Mouse (Mus musculus) CH12.LX (cell line): Measurements from ENCODE around the gene Srsf6. TPM values are rescaled to one million over a fixed set of nuclear protein-coding genes. Genes with fewer than 3 reads are reported as not detected.
A peak's percentile ranks its signal among the peaks of the same experiment; 100 is the strongest.

Experiments
- DNase-seq: peaks from one replicate; pipeline ENCODE4 v3.0.0-alpha.2; 2013; ENCODE audit errors: extremely low read depth
- H3K27ac ChIP-seq: 2 replicates; pipeline ENCODE4 v1.5.1; 2012; ENCODE audit warnings: low read depth, mild to moderate bottlenecking, control low read depth, moderate library complexity; ENCODE audit not compliant: insufficient read depth
- H3K27me3 ChIP-seq: replicated peaks from 2 replicates; pipeline ENCODE3; 2012; ENCODE audit warnings: inconsistent platforms
- H3K36me3 ChIP-seq, 2 experiments: replicated peaks in 1 of 2; 2 replicates each; pipeline versions ENCODE3 to v1.6.1; 2012; ENCODE audit warnings: inconsistent platforms in 1 of 2, low read length in 1 of 2, mild to moderate bottlenecking in 1 of 2, mixed read lengths in 1 of 2, moderate library complexity in 1 of 2; ENCODE audit not compliant: control insufficient read depth in 1 of 2, insufficient read depth in 1 of 2
- H3K4me1 ChIP-seq, 2 experiments: 2 replicates each; pipeline ENCODE4 v1.6.1; 2012; ENCODE audit warnings: inconsistent platforms in 1 of 2, moderate library complexity in 1 of 2; ENCODE audit not compliant: insufficient read depth in 2 of 2, control insufficient read depth in 1 of 2
- H3K4me2 ChIP-seq: 2 replicates; pipeline ENCODE4 v1.6.1; 2012; ENCODE audit warnings: low read depth, mild to moderate bottlenecking, control low read depth; ENCODE audit not compliant: poor library complexity, insufficient read depth, severe bottlenecking
- H3K4me3 ChIP-seq, 3 experiments: fragments of 150-350 bp in 1 of 3; sonication (generic) in 1 of 3; replicated peaks in 1 of 3; 2 replicates each; pipeline versions ENCODE3 to v1.5.1; 2011 to 2012; ENCODE audit warnings: low read depth in 2 of 3, low read length in 2 of 3, mild to moderate bottlenecking in 2 of 3, moderate library complexity in 2 of 3, control low read depth in 1 of 3, improper control_type of control experiment in 1 of 3, inconsistent platforms in 1 of 3, mixed read lengths in 1 of 3; ENCODE audit not compliant: poor library complexity in 1 of 3
- H3K79me2 ChIP-seq: replicated peaks from 2 replicates; pipeline ENCODE4 v1.6.1; 2012; ENCODE audit warnings: mild to moderate bottlenecking, moderate library complexity; ENCODE audit not compliant: control insufficient read depth, poor library complexity, insufficient read depth, severe bottlenecking; ENCODE audit errors: extremely low read depth
- H3K9ac ChIP-seq: 2 replicates; pipeline ENCODE4 v1.6.1; 2012; ENCODE audit warnings: low read depth, mild to moderate bottlenecking, control low read depth, moderate library complexity; ENCODE audit not compliant: insufficient read depth
- H3K9me3 ChIP-seq: replicated peaks from 2 replicates; pipeline ENCODE3; 2012; ENCODE audit warnings: low read length, inconsistent platforms, mixed read lengths
- BHLHE40 ChIP-seq: IDR thresholded peaks from 2 replicates; pipeline ENCODE4 v1.6.1; 2011; ENCODE audit warnings: mild to moderate bottlenecking, low read depth, low read length, improper control_type of control experiment
- CHD1 ChIP-seq: IDR thresholded peaks from 2 replicates; pipeline ENCODE4 v1.6.1; 2012; ENCODE audit warnings: low read depth, low read length, improper control_type of control experiment, inconsistent platforms
- CHD2 ChIP-seq: IDR thresholded peaks from 2 replicates; pipeline ENCODE4 v1.6.1; 2011; ENCODE audit warnings: low read length, improper control_type of control experiment
- CTCF ChIP-seq, 2 experiments: IDR thresholded peaks in 1 of 2; conservative IDR thresholded peaks in 1 of 2; 2 replicates each; pipeline ENCODE4 v1.5.1; 2011 to 2012; ENCODE audit warnings: low read depth in 2 of 2, low read length in 2 of 2, improper control_type of control experiment in 1 of 2, inconsistent platforms in 1 of 2, mild to moderate bottlenecking in 1 of 2, moderate library complexity in 1 of 2
- E2F4 ChIP-seq: IDR thresholded peaks from 2 replicates; pipeline ENCODE4 v1.6.1; 2011; ENCODE audit warnings: low read depth, low read length, improper control_type of control experiment; ENCODE audit not compliant: insufficient replicate concordance
- ELF1 ChIP-seq: IDR thresholded peaks from 2 replicates; pipeline ENCODE4 v1.6.1; 2014; ENCODE audit warnings: low read depth, mild to moderate bottlenecking, inconsistent platforms, low read length, improper control_type of control experiment
- EP300 ChIP-seq: IDR thresholded peaks from 2 replicates; pipeline ENCODE4 v1.6.1; 2011; ENCODE audit warnings: low read length, improper control_type of control experiment
- GABPA ChIP-seq: IDR thresholded peaks from 2 replicates; pipeline ENCODE4 v1.6.1; 2012; ENCODE audit warnings: low read depth, low read length, improper control_type of control experiment, inconsistent platforms; ENCODE audit not compliant: insufficient replicate concordance
- JUN ChIP-seq: IDR thresholded peaks from 2 replicates; pipeline ENCODE4 v1.6.1; 2011; ENCODE audit warnings: low read depth, mild to moderate bottlenecking, low read length, improper control_type of control experiment, moderate library complexity; ENCODE audit not compliant: insufficient read depth
- JUND ChIP-seq: conservative IDR thresholded peaks from 2 replicates; pipeline ENCODE4 v1.6.1; 2011; ENCODE audit warnings: low read depth, low read length, improper control_type of control experiment
- MAFK ChIP-seq: IDR thresholded peaks from 2 replicates; pipeline ENCODE4 v1.6.1; 2011; ENCODE audit warnings: low read length, improper control_type of control experiment; ENCODE audit not compliant: insufficient replicate concordance
- MAX ChIP-seq: IDR thresholded peaks from 2 replicates; pipeline ENCODE4 v1.6.1; 2011; ENCODE audit warnings: low read length, improper control_type of control experiment
- NELFE ChIP-seq: IDR thresholded peaks from 2 replicates; pipeline ENCODE4 v1.6.1; 2011; ENCODE audit warnings: low read depth, low read length, improper control_type of control experiment
- NRF1 ChIP-seq: IDR thresholded peaks from 2 replicates; pipeline ENCODE4 v1.6.1; 2014; ENCODE audit warnings: low read depth, mild to moderate bottlenecking, inconsistent platforms, low read length, improper control_type of control experiment, moderate library complexity
- SMC3 ChIP-seq: IDR thresholded peaks from 2 replicates; pipeline ENCODE4 v1.6.1; 2011; ENCODE audit warnings: low read depth, low read length, improper control_type of control experiment
- TBP ChIP-seq: conservative IDR thresholded peaks from 2 replicates; pipeline ENCODE4 v1.6.1; 2011; ENCODE audit warnings: low read depth, low read length, improper control_type of control experiment
- UBTF ChIP-seq: IDR thresholded peaks from 2 replicates; pipeline ENCODE4 v1.6.1; 2012; ENCODE audit warnings: low read depth, mild to moderate bottlenecking, inconsistent platforms, low read length, improper control_type of control experiment, moderate library complexity
- ZKSCAN1 ChIP-seq: IDR thresholded peaks from 2 replicates; pipeline ENCODE4 v1.6.1; 2012; ENCODE audit warnings: low read depth, inconsistent platforms, low read length, improper control_type of control experiment, borderline replicate concordance
- ZMIZ1 ChIP-seq: IDR thresholded peaks from 2 replicates; pipeline ENCODE4 v1.6.1; 2012; ENCODE audit warnings: low read depth, mild to moderate bottlenecking, inconsistent platforms, low read length, improper control_type of control experiment
- dilution Hi-C: fragments of 300-500 bp; cut with MboI; formaldehyde crosslinking; loops from 2 replicates; pipeline ENCODE4 v1.14.3; 2020; ENCODE audit warnings: low sequenced_read_pairs; ENCODE audit not compliant: extremely low pct_unique_long_range_greater_than_20kb, extremely low pct_ligation_motif_present
- in situ Hi-C: fragments of 300-500 bp; cut with MboI; formaldehyde crosslinking; loops from 3 replicates; pipeline ENCODE4 v1.14.3; 2019; ENCODE audit warnings: low sequenced_read_pairs, low pct_ligation_motif_present, low pct_unique_long_range_greater_than_20kb, mixed read lengths
- polyA plus RNA-seq: library from polyadenylated mRNA; unstranded; fragments of >175 nt; gene quantifications from 2 replicates; pipeline ENCODE4 v1.2.1, GENCODE M21; 2012; ENCODE audit warnings: low read depth; ENCODE audit not compliant: insufficient read length
- total RNA-seq, 2 experiments: library from RNA; depleted of rRNA; stranded (reverse); fragments of 300-350 nt in 1 of 2; fragments of >200 nt in 1 of 2; gene quantifications; 2 replicates each; pipeline ENCODE4 v1.2.3; 2012 to 2014

The Srsf6 gene
- total and polyA plus RNA-seq, 3 experiments: 96.3 to 227 (median 204) TPM

GRCm38 (mm10) chr2:162943148-162943846 lies 12.0 kb downstream of the Srsf6 start, which contains the start of gene L3mbtl1:
L3mbtl1 (plus strand) TSS chr2:162943472.
- H3K27ac ChIP-seq: no peak within 1 kb of the TSS
- H3K9me3 ChIP-seq: no peaks in the 10 kb centered on the region
- peaks cover 17 to 32% of the 10 kb centered on the region in 2 experiments for H3K36me3 ChIP-seq
- peak; percentile 77 for TF ChIP-seq NRF1
- no peak for TF ChIP-seq E2F4
- H3K4me2 ChIP-seq: peak within 1 kb of the TSS; percentile 47
- H3K27me3 ChIP-seq: no peaks in the 10 kb centered on the region
- no peak for DNase-seq
- dilution Hi-C loops: no loop called here
- H3K79me2 ChIP-seq: no peaks in the 10 kb centered on the region
- peaks cover 2 to 24% of the 10 kb centered on the region in 2 experiments; a peak in 2 of 4 replicates for H3K4me1 ChIP-seq
- peak within 1 kb of the TSS in 1 of 3 experiments; percentile 7 for H3K4me3 ChIP-seq
- in situ Hi-C loops: no loop called here
- no peak within 1 kb of the TSS for H3K9ac ChIP-seq

DNA sequence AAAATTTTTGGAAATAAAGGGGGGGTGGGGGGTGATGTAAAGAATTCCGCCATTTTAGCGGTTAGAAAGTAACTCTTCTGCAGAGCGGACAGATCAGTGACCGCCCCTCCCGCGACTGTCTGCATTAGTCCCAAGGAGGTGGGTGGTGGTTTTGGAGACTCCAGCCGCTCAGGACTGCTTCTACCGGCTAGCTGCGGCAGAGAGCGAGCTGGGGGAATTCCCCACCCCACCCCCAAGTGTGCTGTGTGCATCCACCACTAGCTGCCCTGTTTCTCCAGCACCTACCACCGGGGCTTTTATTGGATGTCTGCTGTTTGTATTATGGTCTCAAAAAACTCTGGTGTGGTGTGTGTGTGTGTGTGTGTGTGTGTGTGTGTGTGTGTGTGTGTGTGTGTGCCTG lies 12.6 kb downstream of the Srsf6 start:
- TF ChIP-seq CHD2: 0 out of 2 replicates have a peak, but pooled peaks have one; percentile 32
- peak; percentile 21; the same call in 1 of the 2 replicates for TF ChIP-seq EP300
- no peak for TF ChIP-seq MAX
- TF ChIP-seq BHLHE40: peak; percentile 56; the same call in 1 of the 2 replicates
- H3K4me2 ChIP-seq: peak overlapping the region; percentile 47
- no peaks in the 10 kb centered on the region for H3K27me3 ChIP-seq
- DNase-seq: peak; percentile 66
- dilution Hi-C loops: no loop called here
- in situ Hi-C loops: no loop called here
- peaks cover 2 to 24% of the 10 kb centered on the region in 2 experiments; a peak in 2 of 4 replicates for H3K4me1 ChIP-seq
- no peak overlapping the region for H3K4me3 ChIP-seq
- H3K9me3 ChIP-seq: no peaks in the 10 kb centered on the region
- H3K36me3 ChIP-seq: peaks cover 11 to 25% of the 10 kb centered on the region in 2 experiments
- H3K9ac ChIP-seq: no peak overlapping the region
- no peak overlapping the region for H3K27ac ChIP-seq
- H3K79me2 ChIP-seq: no peaks in the 10 kb centered on the region

- H3K79me2 ChIP-seq: no peaks in the 10 kb centered on the region
- H3K27me3 ChIP-seq: no peaks in the 10 kb centered on the region
- H3K4me1 ChIP-seq: peaks cover 2 to 15% of the 10 kb centered on the region in 2 experiments; a peak in 2 of 4 replicates
- no peaks in the 10 kb centered on the region for H3K36me3 ChIP-seq
- no peak overlapping the region for H3K4me3 ChIP-seq
- DNase-seq: no peak
- no peaks in the 10 kb centered on the region for H3K9me3 ChIP-seq
- TF ChIP-seq JUND (no peak), JUN (no peak), EP300 (no peak), ZKSCAN1 (no peak), TBP (no peak), GABPA (no peak), MAX (no peak), CHD1 (no peak), UBTF (no peak), CTCF (conservative IDR thresholded peaks at IDR 0.05 in 1 of 2, IDR thresholded peaks at IDR 0.05 in 1 of 2; ENCODE audit: low read depth in 2 of 2, low read length in 2 of 2) (no peak), SMC3 (no peak), NELFE (no peak), ZMIZ1 (no peak), CHD2 (no peak), MAFK (no peak), ELF1 (no peak)
- dilution Hi-C loops: no loop called here
- no peak overlapping the region for H3K9ac ChIP-seq
- H3K4me2 ChIP-seq: no peak overlapping the region
- H3K27ac ChIP-seq: no peak overlapping the region
- in situ Hi-C loops: no loop called here
Observed at GRCm38 (mm10) chr2:162946964-162947363, 15.6 kb downstream of the Srsf6 start.
